Mouse (Mus musculus): Measurements from ENCODE around the gene Olfr1102. TPM values are rescaled to one million over a fixed set of nuclear protein-coding genes. Genes with fewer than 3 reads are reported as not detected.

Olfr1102 gene
- not detected in 2 replicates for polyA plus RNA-seq (2012; rRNA removed)

DNA sequence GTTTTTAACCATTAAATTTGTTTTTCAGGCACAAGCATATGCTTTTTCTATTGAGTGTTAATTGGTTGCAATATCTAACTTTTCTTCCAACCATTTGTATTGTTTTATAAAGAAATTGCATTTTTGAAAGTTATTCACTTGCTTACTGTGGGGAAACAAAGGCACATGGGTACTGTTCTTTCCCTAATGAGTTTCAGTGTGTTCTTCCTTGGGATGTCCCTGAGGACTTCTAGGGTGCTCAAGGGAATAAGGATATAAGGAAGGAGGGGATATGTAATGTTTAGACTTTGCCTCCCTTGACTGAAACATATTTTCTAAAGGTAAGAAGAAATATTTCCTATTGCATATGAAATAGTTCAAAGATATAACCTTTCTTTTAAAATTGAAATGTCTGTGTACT is at the start of gene Olfr1102:
Gene Olfr1102 (plus strand): TSS at position 301 of the 400 bp plus-strand sequence.

DNA sequence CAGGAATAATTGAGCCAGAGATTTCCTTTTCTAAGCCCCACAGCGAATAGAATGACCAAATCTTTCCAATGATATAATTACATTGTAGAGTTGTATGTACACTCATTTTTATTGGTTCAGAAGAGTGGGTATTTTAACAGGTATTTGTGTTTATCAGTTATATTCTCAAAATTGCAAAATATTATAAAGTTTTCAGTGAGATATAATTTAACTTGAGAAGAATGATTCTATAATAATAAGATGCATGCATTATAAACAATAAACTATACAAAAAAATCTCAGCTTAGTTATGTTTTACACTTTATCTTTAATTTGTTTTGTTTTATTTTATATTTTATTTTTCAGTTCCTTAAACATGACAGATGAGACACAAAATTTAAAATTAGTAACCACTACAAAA is 37.6 kb upstream of the Olfr1102 start, which contains the start of gene Olfr1099:
Gene Olfr1099 (minus strand): TSS at position 101 of the 400 bp plus-strand sequence.

GRCm38 (mm10) chr2:86979854-86980253 is 18.3 kb upstream of the Olfr1102 start, which contains the start of gene Olfr1100:
Gene Olfr1100 (minus strand): TSS chr2:86979954.

DNA sequence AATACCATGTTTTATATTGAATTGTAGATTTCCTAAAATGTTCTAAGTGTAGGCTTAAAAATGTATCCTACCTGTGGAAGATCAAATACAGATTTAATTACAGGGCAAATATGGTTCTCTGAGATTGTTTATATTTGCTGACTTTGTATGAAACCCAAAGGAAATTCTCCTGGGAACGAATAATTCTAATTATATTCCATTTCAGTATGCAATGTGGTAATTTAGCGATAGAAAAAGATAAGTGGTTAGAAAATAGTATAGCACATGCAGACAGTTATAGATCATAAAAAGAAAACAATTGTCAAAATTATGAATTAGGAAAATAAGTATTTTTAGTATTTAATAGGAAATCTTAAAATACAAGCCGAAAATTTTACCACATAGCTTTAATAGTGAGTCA is 7.1 kb upstream of the Olfr1102 start, which contains the start of gene Olfr1101:
Gene Olfr1101 (minus strand): TSS at position 101 of the 400 bp plus-strand sequence.

GRCm38 (mm10) chr2:87026980-87027379 is 28.8 kb downstream of the Olfr1102 start, which contains the start of gene Olfr1104:
Gene Olfr1104 (minus strand): TSS chr2:87027080.

DNA sequence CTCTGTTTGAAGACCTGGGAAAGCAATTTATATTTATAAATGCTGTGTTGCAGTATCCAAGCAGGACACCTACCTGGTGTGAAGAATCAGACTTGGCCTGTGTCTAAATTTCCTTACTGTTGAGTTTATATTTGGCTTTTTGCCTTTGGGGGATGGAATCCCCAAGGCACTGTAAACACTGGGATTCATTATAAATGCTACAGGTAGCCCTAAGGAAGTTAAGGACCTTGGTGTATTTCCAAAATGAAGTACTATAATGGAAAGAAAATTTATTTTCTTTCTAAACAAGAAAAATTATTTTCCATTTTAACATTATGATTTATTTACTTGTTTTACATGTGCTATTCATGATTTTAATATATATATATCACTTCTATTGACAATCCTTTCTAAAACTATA is 38.2 kb downstream of the Olfr1102 start, which contains the start of gene Olfr1105:
Gene Olfr1105 (minus strand): TSS at position 101 of the 400 bp plus-strand sequence.

GRCm38 (mm10) chr2:87052173-87052572 is 54.0 kb downstream of the Olfr1102 start, which contains the start of gene Olfr1106:
Gene Olfr1106 (minus strand): TSS chr2:87052273.

Other genes starting within 250 kb of the Olfr1102 start
- not detected in 2 replicates for gene Olfr1090, start 239.4 kb upstream of the Olfr1102 start, polyA plus RNA-seq (2012; rRNA removed)
- gene Olfr1093, start 215.9 kb upstream of the Olfr1102 start, polyA plus RNA-seq (2012; rRNA removed), result not detected in 2 replicates
- not detected in 2 replicates for gene Olfr141, start 188.4 kb upstream of the Olfr1102 start, polyA plus RNA-seq (2012; rRNA removed)
- not detected in 2 replicates for gene Olfr1094, start 173.7 kb upstream of the Olfr1102 start, polyA plus RNA-seq (2012; rRNA removed)
- not detected in 2 replicates for gene Olfr1095, start 146.7 kb upstream of the Olfr1102 start, polyA plus RNA-seq (2012; rRNA removed)
- not detected in 2 replicates for gene Gm13723, start 123.6 kb upstream of the Olfr1102 start, polyA plus RNA-seq (2012; rRNA removed)
- gene Olfr1097, start 106.2 kb upstream of the Olfr1102 start, polyA plus RNA-seq (2012; rRNA removed), result not detected in 2 replicates
- not detected in 2 replicates for gene Olfr1098, start 73.9 kb upstream of the Olfr1102 start, polyA plus RNA-seq (2012; rRNA removed)
- gene Olfr1099, start 37.7 kb upstream of the Olfr1102 start, polyA plus RNA-seq (2012; rRNA removed), result not detected in 2 replicates
- not detected in 2 replicates for gene Olfr1100, start 18.4 kb upstream of the Olfr1102 start, polyA plus RNA-seq (2012; rRNA removed)
- gene Olfr1101, start 7.2 kb upstream of the Olfr1102 start, polyA plus RNA-seq (2012; rRNA removed), result not detected in 2 replicates
- gene Olfr1104, start 28.7 kb downstream of the Olfr1102 start, polyA plus RNA-seq (2012; rRNA removed), result not detected in 2 replicates
- gene Olfr1105, start 38.1 kb downstream of the Olfr1102 start, polyA plus RNA-seq (2012; rRNA removed), result not detected in 2 replicates
- gene Olfr1106, start 53.9 kb downstream of the Olfr1102 start, polyA plus RNA-seq (2012; rRNA removed), result not detected in 2 replicates
- not detected in 2 replicates for gene Olfr1107, start 77.4 kb downstream of the Olfr1102 start, polyA plus RNA-seq (2012; rRNA removed)
- not detected in 2 replicates for gene Olfr1109, start 97.6 kb downstream of the Olfr1102 start, polyA plus RNA-seq (2012; rRNA removed)
- gene Olfr259, start 116.2 kb downstream of the Olfr1102 start, polyA plus RNA-seq (2012; rRNA removed), result not detected in 2 replicates
- not detected in 2 replicates for gene Olfr1110, start 141.9 kb downstream of the Olfr1102 start, polyA plus RNA-seq (2012; rRNA removed)
- gene Olfr1111, start 154.2 kb downstream of the Olfr1102 start, polyA plus RNA-seq (2012; rRNA removed), result not detected in 2 replicates
- gene Olfr1112, start 189.4 kb downstream of the Olfr1102 start, polyA plus RNA-seq (2012; rRNA removed), result not detected in 2 replicates
- gene Olfr1113, start 210.6 kb downstream of the Olfr1102 start, polyA plus RNA-seq (2012; rRNA removed), result not detected in 2 replicates
- not detected in 2 replicates for gene Olfr1115, start 249.6 kb downstream of the Olfr1102 start, polyA plus RNA-seq (2012; rRNA removed)